Mouse (Mus musculus): Measurements from ENCODE around the gene Tlr9. TPM values are rescaled to one million over a fixed set of nuclear protein-coding genes. Genes with fewer than 3 reads are reported as not detected.
A peak's percentile ranks its signal among the peaks of the same experiment; 100 is the strongest.

The Tlr9 gene
- polyA plus RNA-seq, 1 experiment from 2014 or later = 0.08 TPM

DNA sequence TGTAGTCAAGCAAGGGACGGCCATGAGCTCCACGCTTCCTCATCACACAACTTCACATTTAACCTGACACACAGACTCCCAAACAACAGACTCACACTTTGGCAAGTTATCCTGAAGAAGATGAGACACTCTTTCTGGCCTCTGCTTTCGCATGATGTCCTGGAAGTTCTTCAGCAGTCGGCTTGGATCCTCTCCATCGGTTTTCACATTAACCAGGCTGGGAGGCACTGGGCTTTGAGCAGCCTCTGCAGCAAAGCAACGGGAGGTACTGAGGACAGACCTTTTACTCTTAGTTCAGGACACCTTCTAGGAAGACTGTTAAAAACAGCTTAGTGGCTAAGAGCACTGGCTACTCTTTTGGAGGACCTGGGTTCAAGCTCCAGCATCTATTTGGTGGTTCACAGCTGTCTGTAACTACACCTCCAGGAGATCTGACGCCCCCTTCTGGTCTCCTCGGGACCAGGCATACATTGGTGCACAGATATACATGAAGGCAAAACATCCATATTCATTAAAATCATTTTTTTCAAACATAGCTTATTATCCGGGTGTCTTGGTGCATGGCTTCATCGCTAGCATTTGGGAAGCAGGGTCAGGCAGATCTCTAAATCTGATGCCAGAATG lies 19.3 kb downstream of the Tlr9 start:
- Histone ChIP-seq H3K27ac (ENCODE audit: low read depth, low read length) (no peak overlapping the region), H3K27me3 (replicated peaks; ENCODE audit: control insufficient read depth, insufficient read depth, low read length) (no peaks in the 10 kb centered on the region), H3K36me3 (ENCODE audit: control insufficient read depth, insufficient read depth) (peaks cover 70% of the 10 kb centered on the region), H3K4me1 (replicated peaks; ENCODE audit: control insufficient read depth, insufficient read depth, low read length) (0 out of 2 replicates have a peak, but pooled peaks cover 5% of the 10 kb centered on the region), H3K9me3 (ENCODE audit: control insufficient read depth) (no peaks in the 10 kb centered on the region), H3K4me3 (ENCODE audit: low read depth, low read length) (no peak overlapping the region), H3K9ac (ENCODE audit: low read depth, low read length) (no peak overlapping the region), H3K4me2 (replicated peaks; ENCODE audit: low read depth) (no peak overlapping the region)
- WGBS = 88% methylated on average over 10 of the region's 10 CpGs
- peak; percentile 23 for TF ChIP-seq CTCF (IDR thresholded peaks at IDR 0.05; ENCODE audit: low read depth)
- no peak for ATAC-seq

DNA sequence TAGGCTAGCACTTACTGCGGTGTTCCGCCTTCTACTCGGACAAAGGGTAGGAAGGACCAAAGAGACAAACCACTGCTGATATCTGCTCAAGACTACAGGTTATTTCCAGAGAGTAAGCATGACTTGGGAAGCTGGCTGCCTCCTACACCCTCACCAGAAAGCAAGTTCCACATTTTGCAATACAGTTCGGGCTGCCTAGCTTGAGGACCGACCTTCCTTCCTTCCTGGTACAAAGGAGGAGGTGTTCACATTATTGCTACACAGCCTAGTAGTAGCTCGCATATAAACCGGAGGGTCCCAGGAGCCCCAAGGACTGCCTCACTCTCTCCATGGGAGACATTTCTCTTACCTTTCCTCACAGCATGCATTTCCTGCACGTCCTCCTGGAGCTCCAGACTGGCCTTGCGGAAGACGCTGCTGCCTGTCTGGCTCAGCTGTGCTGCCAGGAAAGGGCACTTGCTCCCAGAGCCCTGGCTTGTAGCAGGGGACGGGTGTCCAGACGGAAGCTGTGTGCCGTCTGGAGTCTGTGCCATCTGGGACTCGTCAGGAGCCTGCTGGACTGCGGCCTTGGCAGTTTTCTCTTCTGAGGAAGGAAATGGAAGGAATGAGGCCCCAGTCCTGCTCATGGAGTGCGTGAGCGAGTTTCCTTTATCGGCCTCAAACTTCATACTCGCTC lies 20.6 kb downstream of the Tlr9 start:
- H3K27me3 ChIP-seq (replicated peaks; ENCODE audit: control insufficient read depth, insufficient read depth, low read length) = no peaks in the 10 kb centered on the region
- no peaks in the 10 kb centered on the region for H3K9me3 ChIP-seq (ENCODE audit: control insufficient read depth)
- 56% methylated on average over 19 of the region's 19 CpGs for WGBS
- H3K4me1 ChIP-seq (replicated peaks; ENCODE audit: control insufficient read depth, insufficient read depth, low read length) = 0 out of 2 replicates have a peak, but pooled peaks cover 7% of the 10 kb centered on the region
- H3K27ac ChIP-seq (ENCODE audit: low read depth, low read length) = peak overlapping the region; percentile 35; the same call in 1 of the 2 replicates
- no peak overlapping the region for H3K4me3 ChIP-seq (ENCODE audit: low read depth, low read length)
- TF ChIP-seq CTCF (IDR thresholded peaks at IDR 0.05; ENCODE audit: low read depth) = no peak
- H3K9ac ChIP-seq (ENCODE audit: low read depth, low read length) = no peak overlapping the region
- no peak overlapping the region for H3K4me2 ChIP-seq (replicated peaks; ENCODE audit: low read depth)
- no peak for ATAC-seq
- peaks cover 57% of the 10 kb centered on the region for H3K36me3 ChIP-seq (ENCODE audit: control insufficient read depth, insufficient read depth)

DNA sequence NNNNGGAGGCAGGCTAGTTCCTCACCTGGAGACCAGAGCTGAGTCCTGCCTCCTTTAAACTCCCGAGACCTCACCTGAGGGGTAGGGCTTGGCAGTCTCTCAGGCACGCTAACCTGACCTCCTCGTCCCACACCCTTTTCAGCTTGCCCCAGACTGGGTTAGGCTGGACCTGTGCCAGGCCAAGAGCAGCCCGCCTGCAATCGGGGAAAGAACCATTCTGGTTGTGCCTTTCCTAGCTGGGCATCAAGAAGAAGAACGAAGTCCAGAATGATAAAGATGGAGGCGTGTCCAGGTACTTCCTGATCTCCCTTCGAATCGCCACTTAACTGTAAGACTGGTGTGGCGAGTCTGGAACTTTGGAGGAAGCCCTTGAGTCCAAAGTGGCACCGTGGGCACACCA lies 27.2 kb downstream of the Tlr9 start:
- WGBS = 36% methylated on average over 11 of the region's 11 CpGs
- peak overlapping the region; percentile 40 for H3K4me2 ChIP-seq (replicated peaks; ENCODE audit: low read depth)
- no peak overlapping the region for H3K9ac ChIP-seq (ENCODE audit: low read depth, low read length)
- no peak overlapping the region for H3K4me3 ChIP-seq (ENCODE audit: low read depth, low read length)
- H3K27ac ChIP-seq (ENCODE audit: low read depth, low read length) = peak overlapping the region; percentile 89
- no peaks in the 10 kb centered on the region for H3K27me3 ChIP-seq (replicated peaks; ENCODE audit: control insufficient read depth, insufficient read depth, low read length)
- peak; percentile 83 for ATAC-seq
- no peaks in the 10 kb centered on the region for H3K9me3 ChIP-seq (ENCODE audit: control insufficient read depth)
- TF ChIP-seq CTCF (IDR thresholded peaks at IDR 0.05; ENCODE audit: low read depth) = no peak
- H3K4me1 ChIP-seq (replicated peaks; ENCODE audit: control insufficient read depth, insufficient read depth, low read length) = peaks cover 15% of the 10 kb centered on the region; the same call in 1 of the 2 replicates
- peaks cover 5% of the 10 kb centered on the region; the same call in 1 of the 2 replicates for H3K36me3 ChIP-seq (ENCODE audit: control insufficient read depth, insufficient read depth)

GRCm38 (mm10) chr9:106250245-106250644 lies 27.8 kb downstream of the Tlr9 start:
- Histone ChIP-seq H3K27me3 (replicated peaks; ENCODE audit: control insufficient read depth, insufficient read depth, low read length) (no peaks in the 10 kb centered on the region), H3K36me3 (ENCODE audit: control insufficient read depth, insufficient read depth) (peaks cover 5% of the 10 kb centered on the region; the same call in 1 of the 2 replicates), H3K9me3 (ENCODE audit: control insufficient read depth) (no peaks in the 10 kb centered on the region), H3K27ac (ENCODE audit: low read depth, low read length) (peak overlapping the region; percentile 89), H3K4me1 (replicated peaks; ENCODE audit: control insufficient read depth, insufficient read depth, low read length) (peaks cover 15% of the 10 kb centered on the region; the same call in 1 of the 2 replicates), H3K4me2 (replicated peaks; ENCODE audit: low read depth) (peak overlapping the region; percentile 40; the same call in 1 of the 2 replicates), H3K9ac (ENCODE audit: low read depth, low read length) (no peak overlapping the region), H3K4me3 (ENCODE audit: low read depth, low read length) (no peak overlapping the region)
- peak; percentile 50 for ATAC-seq
- WGBS = 18% methylated on average over 4 of the region's 4 CpGs
- no peak for TF ChIP-seq CTCF (IDR thresholded peaks at IDR 0.05; ENCODE audit: low read depth)

DNA sequence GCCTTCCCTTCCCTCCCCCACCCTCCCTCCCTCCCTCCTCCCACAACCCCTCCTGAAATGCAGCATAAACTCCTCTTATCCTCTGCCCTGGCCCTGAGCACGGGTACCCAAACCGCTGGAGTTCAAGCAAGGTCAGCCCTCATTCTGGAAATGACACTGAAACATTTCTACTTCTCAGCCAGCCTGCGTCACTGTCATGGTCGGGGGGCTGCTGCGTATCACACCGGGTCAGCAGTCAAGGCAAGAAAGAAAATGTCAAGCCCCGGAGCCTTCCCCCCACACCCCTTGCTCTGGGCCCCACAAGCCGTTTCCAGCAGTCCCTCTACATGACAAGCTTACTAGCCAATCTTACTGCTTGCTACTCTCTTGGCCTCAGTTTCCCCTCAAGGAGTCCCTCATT lies 28.7 kb downstream of the Tlr9 start:
- H3K27ac ChIP-seq (ENCODE audit: low read depth, low read length) = peak overlapping the region; percentile 89; the same call in 1 of the 2 replicates
- no peak overlapping the region for H3K9ac ChIP-seq (ENCODE audit: low read depth, low read length)
- TF ChIP-seq CTCF (IDR thresholded peaks at IDR 0.05; ENCODE audit: low read depth) = no peak
- no peaks in the 10 kb centered on the region for H3K9me3 ChIP-seq (ENCODE audit: control insufficient read depth)
- no peak overlapping the region for H3K4me2 ChIP-seq (replicated peaks; ENCODE audit: low read depth)
- WGBS = 51% methylated on average over 8 of the region's 8 CpGs
- peaks cover 5% of the 10 kb centered on the region; the same call in 1 of the 2 replicates for H3K36me3 ChIP-seq (ENCODE audit: control insufficient read depth, insufficient read depth)
- no peaks in the 10 kb centered on the region for H3K27me3 ChIP-seq (replicated peaks; ENCODE audit: control insufficient read depth, insufficient read depth, low read length)
- no peak overlapping the region for H3K4me3 ChIP-seq (ENCODE audit: low read depth, low read length)
- ATAC-seq = no peak
- H3K4me1 ChIP-seq (replicated peaks; ENCODE audit: control insufficient read depth, insufficient read depth, low read length) = peaks cover 15% of the 10 kb centered on the region; the same call in 1 of the 2 replicates

DNA sequence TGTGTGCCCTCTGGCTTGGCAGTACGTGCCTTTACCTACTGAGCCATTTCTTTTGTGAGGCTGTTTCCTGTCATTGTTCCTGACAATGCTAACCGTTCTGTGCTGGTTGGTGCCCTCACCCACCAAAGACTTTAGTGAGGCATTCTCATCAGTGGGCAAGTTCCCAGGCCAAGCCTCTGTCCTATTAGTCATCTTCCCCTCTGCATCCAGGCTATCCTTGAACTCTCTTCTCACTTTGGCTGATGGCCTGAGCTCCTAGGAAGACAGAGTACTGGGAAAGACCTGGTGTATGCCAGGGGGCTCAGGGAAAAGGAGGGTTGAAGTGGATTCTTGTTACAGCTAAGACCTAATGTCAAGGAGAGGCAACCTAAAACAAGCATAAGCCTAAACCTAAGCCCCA lies 31.6 kb downstream of the Tlr9 start:
- no peaks in the 10 kb centered on the region for H3K36me3 ChIP-seq (ENCODE audit: control insufficient read depth, insufficient read depth)
- H3K9me3 ChIP-seq (ENCODE audit: control insufficient read depth) = no peaks in the 10 kb centered on the region
- H3K4me2 ChIP-seq (replicated peaks; ENCODE audit: low read depth) = no peak overlapping the region
- no peak overlapping the region for H3K4me3 ChIP-seq (ENCODE audit: low read depth, low read length)
- TF ChIP-seq CTCF (IDR thresholded peaks at IDR 0.05; ENCODE audit: low read depth) = no peak
- no peaks in the 10 kb centered on the region for H3K27me3 ChIP-seq (replicated peaks; ENCODE audit: control insufficient read depth, insufficient read depth, low read length)
- H3K27ac ChIP-seq (ENCODE audit: low read depth, low read length) = no peak overlapping the region
- no peak for ATAC-seq
- WGBS = 88% methylated on average over 2 of the region's 2 CpGs
- H3K9ac ChIP-seq (ENCODE audit: low read depth, low read length) = no peak overlapping the region
- peaks cover 9% of the 10 kb centered on the region; the same call in 1 of the 2 replicates for H3K4me1 ChIP-seq (replicated peaks; ENCODE audit: control insufficient read depth, insufficient read depth, low read length)

Measured in intestine, postnatal 0 days (tissue).